Mouse (Mus musculus) lung, embryonic 16.5 days (tissue): ENCODE measurements at regions not wholly inside any gene's neighbourhood (a gene's known extent, or its start where the extent isn't known, plus 50 kb on each side); places are given as distances from the start of the nearest gene placed in this dataset.

Experiments
- ATAC-seq: fragments of 200-750 bp; cut with Nextera tagmentation; 2 replicates; pipeline ENCODE4 v1.8.0; 2017; ENCODE audit warnings: low read depth, mild to moderate bottlenecking, moderate library complexity
- H3K27ac ChIP-seq: fragments of 300-500 bp; sonication (generic); 2 replicates; pipeline ENCODE4 v1.5.1; 2014; ENCODE audit warnings: mild to moderate bottlenecking, control low read depth, low read length
- H3K27me3 ChIP-seq: fragments of 300-500 bp; sonication (generic); 2 replicates; pipeline ENCODE4 v1.6.1; 2014; ENCODE audit warnings: low read depth, low read length, mixed read lengths; ENCODE audit not compliant: control insufficient read depth, insufficient read depth
- H3K36me3 ChIP-seq: fragments of 300-500 bp; sonication (generic); 2 replicates; pipeline ENCODE4 v1.6.1; 2014; ENCODE audit warnings: low read length; ENCODE audit not compliant: control insufficient read depth, insufficient read depth
- H3K4me1 ChIP-seq: fragments of 300-500 bp; sonication (generic); replicated peaks from 2 replicates; pipeline ENCODE4 v1.6.1; 2014; ENCODE audit warnings: low read length, mixed read lengths; ENCODE audit not compliant: control insufficient read depth, insufficient read depth
- H3K4me2 ChIP-seq: fragments of 300-500 bp; sonication (generic); 2 replicates; pipeline ENCODE4 v1.6.1; 2014; ENCODE audit warnings: low read depth, low read length, control low read depth
- H3K4me3 ChIP-seq: fragments of 300-500 bp; sonication (generic); 2 replicates; pipeline ENCODE4 v1.5.1; 2014; ENCODE audit warnings: mild to moderate bottlenecking, low read length, control low read depth
- H3K9ac ChIP-seq: fragments of 300-500 bp; sonication (generic); 2 replicates; pipeline ENCODE4 v1.6.1; 2014; ENCODE audit warnings: low read length, control low read depth
- H3K9me3 ChIP-seq: fragments of 300-500 bp; sonication (generic); 2 replicates; pipeline ENCODE4 v1.6.1; 2016; ENCODE audit warnings: low read length; ENCODE audit not compliant: control insufficient read depth
- WGBS: fragments of 180-500 bp; shearing (Covaris S2); extraction: QIAGEN DNeasy Blood & Tissue Kit; methylation state at CpG from one replicate; pipeline ENCODE4 v1.1.7; 2014; 5-methylcytosine and 5-hydroxymethylcytosine counted together

- 65% methylated on average over 6 of the region's 6 CpGs for WGBS
- no peak overlapping the region for H3K9ac ChIP-seq
- no peaks in the 10 kb centered on the region for H3K4me1 ChIP-seq
Observed at GRCm38 (mm10) chr3:53343638-53344037, 119.5 kb downstream of the Nhlrc3 start.

GRCm38 (mm10) chr3:53341304-53342206, 121.6 kb downstream of the Nhlrc3 start:
- 48% methylated on average over 22 of the region's 22 CpGs for WGBS
- Histone ChIP-seq H3K4me3 (no peak overlapping the region), H3K9me3 (no peaks in the 10 kb centered on the region), H3K4me2 (no peak overlapping the region), H3K27ac (no peak overlapping the region), H3K4me1 (no peaks in the 10 kb centered on the region), H3K36me3 (no peaks in the 10 kb centered on the region), H3K27me3 (peaks cover 2% of the 10 kb centered on the region; the same call in 1 of the 2 replicates), H3K9ac (no peak overlapping the region)
- no peak for ATAC-seq

More at GRCm38 (mm10) chr3:53343638-53344037, 119.5 kb downstream of the Nhlrc3 start:
- Histone ChIP-seq H3K27me3 (peaks cover 2% of the 10 kb centered on the region; the same call in 1 of the 2 replicates), H3K4me2 (no peak overlapping the region), H3K27ac (no peak overlapping the region), H3K4me3 (no peak overlapping the region), H3K9me3 (no peaks in the 10 kb centered on the region), H3K36me3 (no peaks in the 10 kb centered on the region)
- no peak for ATAC-seq

GRCm38 (mm10) chr3:53338571-53338970, 124.6 kb downstream of the Nhlrc3 start:
- Histone ChIP-seq H3K27me3 (peaks cover 2% of the 10 kb centered on the region; the same call in 1 of the 2 replicates), H3K4me2 (no peak overlapping the region), H3K36me3 (no peaks in the 10 kb centered on the region), H3K9ac (no peak overlapping the region), H3K4me3 (no peak overlapping the region), H3K27ac (no peak overlapping the region), H3K9me3 (no peaks in the 10 kb centered on the region), H3K4me1 (no peaks in the 10 kb centered on the region)
- 90% methylated on average over 7 of the region's 7 CpGs for WGBS
- ATAC-seq: no peak

- peak overlapping the region; percentile 53 for H3K4me2 ChIP-seq
- no peaks in the 10 kb centered on the region for H3K27me3 ChIP-seq
- peak overlapping the region; percentile 24 for H3K9ac ChIP-seq
- 31% methylated on average over 11 of the region's 11 CpGs for WGBS
- H3K27ac ChIP-seq: no peak overlapping the region
- peak overlapping the region; percentile 28 for H3K4me3 ChIP-seq
- H3K4me1 ChIP-seq: no peaks in the 10 kb centered on the region
- no peaks in the 10 kb centered on the region for H3K36me3 ChIP-seq
- no peak for ATAC-seq
- no peaks in the 10 kb centered on the region for H3K9me3 ChIP-seq
Observed at GRCm38 (mm10) chr3:53334051-53334450, 129.1 kb downstream of the Nhlrc3 start.

- no peak overlapping the region for H3K27ac ChIP-seq
- no peaks in the 10 kb centered on the region for H3K36me3 ChIP-seq
- 52% methylated on average over 3 of the region's 3 CpGs for WGBS
- H3K9ac ChIP-seq: no peak overlapping the region
- no peaks in the 10 kb centered on the region for H3K4me1 ChIP-seq
- no peak for ATAC-seq
- no peaks in the 10 kb centered on the region for H3K27me3 ChIP-seq
- H3K4me2 ChIP-seq: no peak overlapping the region
- no peak overlapping the region for H3K4me3 ChIP-seq
- no peaks in the 10 kb centered on the region for H3K9me3 ChIP-seq
Observed at GRCm38 (mm10) chr3:53329528-53329927, 133.6 kb downstream of the Nhlrc3 start.

- no peaks in the 10 kb centered on the region for H3K27me3 ChIP-seq
- no peaks in the 10 kb centered on the region for H3K9me3 ChIP-seq
- 63% methylated on average over 5 of the region's 5 CpGs for WGBS
- H3K36me3 ChIP-seq: no peaks in the 10 kb centered on the region
- no peak overlapping the region for H3K9ac ChIP-seq
- no peak overlapping the region for H3K4me2 ChIP-seq
- no peak overlapping the region for H3K27ac ChIP-seq
- ATAC-seq: no peak
- H3K4me3 ChIP-seq: no peak overlapping the region
- no peaks in the 10 kb centered on the region for H3K4me1 ChIP-seq
Observed at GRCm38 (mm10) chr3:53327424-53327823, 135.7 kb downstream of the Nhlrc3 start.

- Histone ChIP-seq H3K4me2 (no peak overlapping the region), H3K9ac (no peak overlapping the region), H3K27me3 (no peaks in the 10 kb centered on the region), H3K36me3 (no peaks in the 10 kb centered on the region), H3K4me1 (no peaks in the 10 kb centered on the region), H3K4me3 (no peak overlapping the region), H3K9me3 (no peaks in the 10 kb centered on the region), H3K27ac (no peak overlapping the region)
- ATAC-seq: no peak
- 46% methylated on average over 7 of the region's 7 CpGs for WGBS
Observed at GRCm38 (mm10) chr3:53326967-53327366, 136.2 kb downstream of the Nhlrc3 start.

GRCm38 (mm10) chr3:53325080-53325479, 138.1 kb downstream of the Nhlrc3 start:
- WGBS: 96% methylated on average over 7 of the region's 7 CpGs

GRCm38 (mm10) chr3:53324386-53324785, 138.7 kb downstream of the Nhlrc3 start:
- H3K9me3 ChIP-seq: no peaks in the 10 kb centered on the region
- no peaks in the 10 kb centered on the region for H3K27me3 ChIP-seq
- ATAC-seq: no peak
- H3K27ac ChIP-seq: no peak overlapping the region
- no peak overlapping the region for H3K4me3 ChIP-seq
- H3K4me1 ChIP-seq: no peaks in the 10 kb centered on the region
- H3K9ac ChIP-seq: no peak overlapping the region
- 66% methylated on average over 13 of the region's 13 CpGs for WGBS
- H3K36me3 ChIP-seq: no peaks in the 10 kb centered on the region
- no peak overlapping the region for H3K4me2 ChIP-seq

More at GRCm38 (mm10) chr3:53325080-53325479, 138.1 kb downstream of the Nhlrc3 start:
- Histone ChIP-seq H3K4me3 (no peak overlapping the region), H3K9ac (no peak overlapping the region), H3K4me1 (no peaks in the 10 kb centered on the region), H3K36me3 (no peaks in the 10 kb centered on the region), H3K27ac (no peak overlapping the region), H3K9me3 (no peaks in the 10 kb centered on the region), H3K4me2 (no peak overlapping the region), H3K27me3 (no peaks in the 10 kb centered on the region)
- ATAC-seq: no peak
